Mouse (Mus musculus) midbrain, embryonic 12.5 days (tissue): Measurements from ENCODE around the gene Gm20716. TPM values are rescaled to one million over a fixed set of nuclear protein-coding genes. Genes with fewer than 3 reads are reported as not detected.
"Not testable (repeated sequence)": the region's sequence is repeated elsewhere in the genome, so short reads cannot be mapped to it uniquely, and the experiment has no call there.

Source experiments
- ATAC-seq: fragments of 200-750 bp; cut with Nextera tagmentation; 2 replicates; pipeline ENCODE4 v1.8.0; 2017; ENCODE audit warnings: low read depth, moderate TSS enrichment, moderate library complexity; ENCODE audit not compliant: low FRiP score
- H3K27ac ChIP-seq: fragments of 300-500 bp; sonication (generic); replicated peaks from 2 replicates; pipeline ENCODE4 v1.5.1; 2016; ENCODE audit warnings: mild to moderate bottlenecking
- H3K27me3 ChIP-seq: fragments of 300-500 bp; sonication (generic); 2 replicates; pipeline ENCODE4 v1.6.1; 2016; ENCODE audit warnings: mild to moderate bottlenecking
- H3K36me3 ChIP-seq: fragments of 300-500 bp; sonication (generic); 2 replicates; pipeline ENCODE4 v1.6.1; 2016
- H3K4me1 ChIP-seq: fragments of 300-500 bp; sonication (generic); 2 replicates; pipeline ENCODE4 v1.6.1; 2016
- H3K4me2 ChIP-seq: fragments of 300-500 bp; sonication (generic); replicated peaks from 2 replicates; pipeline ENCODE4 v1.6.1; 2016; ENCODE audit warnings: mild to moderate bottlenecking, moderate library complexity
- H3K4me3 ChIP-seq: fragments of 300-500 bp; sonication (generic); 2 replicates; pipeline ENCODE4 v1.5.1; 2016; ENCODE audit warnings: mild to moderate bottlenecking
- H3K9ac ChIP-seq: fragments of 300-500 bp; sonication (generic); replicated peaks from 2 replicates; pipeline ENCODE4 v1.6.1; 2016; ENCODE audit warnings: mild to moderate bottlenecking, moderate library complexity
- H3K9me3 ChIP-seq: fragments of 300-500 bp; sonication (generic); 2 replicates; pipeline ENCODE4 v1.6.1; 2016; ENCODE audit warnings: mild to moderate bottlenecking
- WGBS: fragments of 180-500 bp; shearing (Covaris S2); methylation state at CpG from one replicate; pipeline ENCODE4 v1.1.7; 2016; 5-methylcytosine and 5-hydroxymethylcytosine counted together
- microRNA-seq: library from miRNA; unstranded; fragments of <30 nt; microRNA quantifications from one replicate; pipeline ENCODE4, GENCODE M21; 2017
- polyA plus RNA-seq: library from polyadenylated mRNA; unstranded; fragments of >200 nt; fragmentation: Nextera tagmentation; extraction: Ambion mirVana; gene quantifications from 2 replicates; pipeline ENCODE4 v1.2.1, GENCODE M21; 2016

Gm20716 gene
- polyA plus RNA-seq, 1 experiment from 2014 or later: 24.7 TPM

DNA sequence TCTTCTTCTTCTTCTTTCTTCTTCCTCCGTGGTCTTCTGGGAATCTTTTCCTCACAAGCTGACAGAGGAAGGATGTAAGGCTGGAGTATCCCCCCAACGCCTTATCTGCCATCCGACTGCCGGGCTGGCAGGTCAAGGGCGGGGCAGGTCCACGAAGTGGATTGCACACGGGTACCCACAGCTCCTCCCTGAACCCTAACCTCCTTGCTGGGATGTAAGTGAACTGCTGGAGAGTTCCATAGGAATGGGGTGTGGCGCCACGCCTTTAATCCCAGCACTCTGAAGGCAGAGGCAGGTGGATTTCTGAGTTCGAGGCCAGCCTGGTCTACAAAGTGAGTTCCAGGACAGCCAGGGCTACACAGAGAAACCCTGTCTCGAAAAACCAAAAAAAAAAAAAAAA is 72.2 kb downstream of the Gm20716 start:
- ATAC-seq, H3K9me3 ChIP-seq, H3K9ac ChIP-seq, H3K4me2 ChIP-seq, H3K36me3 ChIP-seq, H3K4me3 ChIP-seq, H3K27ac ChIP-seq: not testable (repeated sequence)
- 59% methylated on average over 10 of the region's 11 CpGs for WGBS
- Histone ChIP-seq H3K4me1 (peaks cover 46% of the 10 kb centered on the region), H3K27me3 (peaks cover 33% of the 10 kb centered on the region)

DNA sequence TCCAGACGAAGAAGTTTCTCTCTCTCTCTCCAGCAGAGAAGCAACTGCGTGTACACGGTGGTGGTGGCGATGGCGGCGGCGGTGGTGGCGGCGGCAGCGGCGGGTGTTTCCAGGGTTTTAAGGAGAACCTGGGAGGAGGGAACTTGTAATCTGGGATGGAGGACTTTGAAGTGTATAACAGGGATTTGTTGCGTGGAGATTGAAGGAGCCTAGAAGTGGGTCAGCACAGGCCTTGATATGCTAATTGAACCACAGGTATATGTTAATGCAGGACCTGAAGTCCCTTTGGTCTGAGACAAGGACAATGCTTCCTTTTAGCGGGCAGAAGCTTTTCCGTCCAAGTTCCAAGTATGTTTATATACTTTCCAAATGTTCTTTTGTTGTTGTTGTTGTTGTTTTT is 73.8 kb downstream of the Gm20716 start:
- H3K4me2 ChIP-seq: no peak overlapping the region
- no peak overlapping the region for H3K9ac ChIP-seq
- H3K4me1 ChIP-seq: peaks cover 39% of the 10 kb centered on the region
- no peaks in the 10 kb centered on the region for H3K9me3 ChIP-seq
- no peak overlapping the region for H3K27ac ChIP-seq
- ATAC-seq: no peak
- H3K27me3 ChIP-seq: peaks cover 27% of the 10 kb centered on the region
- WGBS: 29% methylated on average over 14 of the region's 14 CpGs
- no peaks in the 10 kb centered on the region for H3K36me3 ChIP-seq
- H3K4me3 ChIP-seq: no peak overlapping the region

GRCm38 (mm10) chr2:168155666-168156065 is 74.5 kb downstream of the Gm20716 start:
- no peak overlapping the region for H3K4me3 ChIP-seq
- peaks cover 36% of the 10 kb centered on the region for H3K4me1 ChIP-seq
- no peak for ATAC-seq
- H3K9me3 ChIP-seq: no peaks in the 10 kb centered on the region
- H3K27ac ChIP-seq: no peak overlapping the region
- H3K4me2 ChIP-seq: no peak overlapping the region
- no peaks in the 10 kb centered on the region for H3K36me3 ChIP-seq
- H3K27me3 ChIP-seq: peaks cover 25% of the 10 kb centered on the region
- no peak overlapping the region for H3K9ac ChIP-seq
- WGBS: 88% methylated on average over 7 of the region's 7 CpGs

GRCm38 (mm10) chr2:168154090-168154881 is 75.9 kb downstream of the Gm20716 start:
- Histone ChIP-seq H3K36me3 (no peaks in the 10 kb centered on the region), H3K4me1 (peaks cover 30% of the 10 kb centered on the region), H3K27me3 (peaks cover 15% of the 10 kb centered on the region; the same call in 1 of the 2 replicates), H3K27ac (peak overlapping the region; percentile 78), H3K4me2 (peak overlapping the region; percentile 37), H3K9me3 (no peaks in the 10 kb centered on the region), H3K4me3 (peak overlapping the region; percentile 1; the same call in 1 of the 2 replicates), H3K9ac (no peak overlapping the region; the same call in 1 of the 2 replicates)
- WGBS: 18% methylated on average over 14 of the region's 14 CpGs
- ATAC-seq: peak; percentile 92

DNA sequence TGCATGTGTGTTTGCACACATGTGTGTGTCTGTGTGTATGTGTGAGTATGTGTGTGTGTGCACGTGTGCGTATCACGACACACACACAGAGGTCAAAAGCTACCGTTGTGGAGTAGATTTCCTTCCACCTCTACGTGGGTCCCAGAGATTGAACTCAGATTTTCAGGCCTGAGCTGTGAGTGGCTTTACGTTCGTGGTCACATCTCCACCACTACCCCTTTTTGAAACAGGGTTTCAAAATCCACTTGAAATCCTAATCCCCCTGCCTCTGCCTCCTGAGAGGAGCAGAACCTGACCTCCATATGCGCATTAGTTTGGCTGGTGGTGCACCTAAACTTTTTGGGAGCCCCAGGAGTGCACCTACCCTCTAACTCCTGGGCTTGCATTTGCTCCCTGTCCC is 80.9 kb downstream of the Gm20716 start:
- no peak overlapping the region for H3K27ac ChIP-seq
- H3K9me3 ChIP-seq: no peaks in the 10 kb centered on the region
- no peak for ATAC-seq
- H3K4me3 ChIP-seq: no peak overlapping the region
- no peaks in the 10 kb centered on the region for H3K27me3 ChIP-seq
- H3K36me3 ChIP-seq: no peaks in the 10 kb centered on the region
- 91% methylated on average over 8 of the region's 8 CpGs for WGBS
- H3K4me1 ChIP-seq: peaks cover 7% of the 10 kb centered on the region
- no peak overlapping the region for H3K4me2 ChIP-seq
- H3K9ac ChIP-seq: no peak overlapping the region

- H3K27ac ChIP-seq: no peak overlapping the region; the same call in 1 of the 2 replicates
- no peaks in the 10 kb centered on the region for H3K9me3 ChIP-seq
- H3K4me3 ChIP-seq: no peak overlapping the region
- no peak overlapping the region for H3K9ac ChIP-seq
- H3K4me1 ChIP-seq: no peaks in the 10 kb centered on the region
- 71% methylated on average over 22 of the region's 22 CpGs for WGBS
- no peak for ATAC-seq
- H3K36me3 ChIP-seq: no peaks in the 10 kb centered on the region
- no peaks in the 10 kb centered on the region for H3K27me3 ChIP-seq
- no peak overlapping the region for H3K4me2 ChIP-seq
Measured at GRCm38 (mm10) chr2:168147722-168148432, 82.3 kb downstream of the Gm20716 start.

GRCm38 (mm10) chr2:168145437-168145836 is 84.7 kb downstream of the Gm20716 start:
- H3K9ac ChIP-seq: no peak overlapping the region
- H3K27ac ChIP-seq: no peak overlapping the region
- no peak overlapping the region for H3K4me2 ChIP-seq
- ATAC-seq: no peak
- no peaks in the 10 kb centered on the region for H3K9me3 ChIP-seq
- 76% methylated on average over 2 of the region's 2 CpGs for WGBS
- H3K27me3 ChIP-seq: no peaks in the 10 kb centered on the region
- no peaks in the 10 kb centered on the region for H3K4me1 ChIP-seq
- H3K4me3 ChIP-seq: no peak overlapping the region
- H3K36me3 ChIP-seq: no peaks in the 10 kb centered on the region

GRCm38 (mm10) chr2:168143794-168144193 is 86.4 kb downstream of the Gm20716 start:
- H3K4me1 ChIP-seq: no peaks in the 10 kb centered on the region
- H3K9me3 ChIP-seq: no peaks in the 10 kb centered on the region
- WGBS: 33% methylated on average over 5 of the region's 5 CpGs
- H3K27me3 ChIP-seq: no peaks in the 10 kb centered on the region
- no peak overlapping the region for H3K4me3 ChIP-seq
- no peak overlapping the region for H3K27ac ChIP-seq
- H3K36me3 ChIP-seq: no peaks in the 10 kb centered on the region
- no peak overlapping the region for H3K9ac ChIP-seq
- H3K4me2 ChIP-seq: no peak overlapping the region
- no peak for ATAC-seq

DNA sequence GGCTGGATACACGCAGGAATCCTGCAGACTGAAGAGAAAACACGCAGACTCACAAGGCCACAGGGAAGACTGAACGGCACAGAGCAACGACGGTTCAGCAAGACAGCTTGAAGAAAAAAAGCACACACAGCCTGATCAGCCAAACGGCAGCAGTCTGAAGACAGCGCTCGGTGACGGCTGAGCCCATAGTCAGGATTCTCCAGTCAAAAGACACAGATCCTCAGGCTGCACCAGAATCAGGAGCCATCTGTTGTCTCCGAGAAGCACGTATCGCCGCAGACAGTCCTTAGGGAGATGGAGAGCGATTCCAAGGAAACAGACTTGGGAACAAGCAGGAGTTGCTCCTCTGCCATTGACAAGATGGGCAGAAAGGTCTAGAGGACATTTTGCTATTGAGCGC is 93.0 kb downstream of the Gm20716 start:
- no peaks in the 10 kb centered on the region for H3K4me1 ChIP-seq
- H3K4me2 ChIP-seq: no peak overlapping the region
- 72% methylated on average over 15 of the region's 15 CpGs for WGBS
- H3K4me3 ChIP-seq: no peak overlapping the region
- ATAC-seq: no peak
- H3K9ac ChIP-seq: no peak overlapping the region; the same call in 1 of the 2 replicates
- no peaks in the 10 kb centered on the region for H3K9me3 ChIP-seq
- H3K36me3 ChIP-seq: no peaks in the 10 kb centered on the region
- H3K27me3 ChIP-seq: no peaks in the 10 kb centered on the region
- H3K27ac ChIP-seq: no peak overlapping the region

Small RNA genes lying within 50 kb of the gene (microRNA-seq; reads per million reads assigned to microRNA genes)
- gene Gm24561: not detected

Other genes with a start within 250 kb of the Gm20716 start
- 1.1 and 1.2 TPM in 2 replicates for gene Ripor3, start 219.7 kb downstream of the Gm20716 start, polyA plus RNA-seq
- 8.6 and 11.4 TPM in 2 replicates for gene Pard6b, start 149.4 kb downstream of the Gm20716 start, polyA plus RNA-seq
- gene Adnp, start 23.3 kb downstream of the Gm20716 start, polyA plus RNA-seq: 7.5 and 8.7 TPM in 2 replicates
- 87.5 and 99.0 TPM in 2 replicates for gene Dpm1, start 227 bp upstream of the Gm20716 start, polyA plus RNA-seq
- gene Mocs3, start 258 bp upstream of the Gm20716 start, polyA plus RNA-seq: 11.3 and 11.7 TPM in 2 replicates
- gene Kcng1, start 51.4 kb upstream of the Gm20716 start, polyA plus RNA-seq: 2.3 and 3.2 TPM in 2 replicates